Mouse (Mus musculus) ovary, postnatal 10 days (tissue): ENCODE measurements around the gene Kif2c.
A peak's percentile ranks its signal among the peaks of the same experiment; 100 is the strongest.

Experiments used
- DNase-seq: peaks from one replicate; pipeline ENCODE4 v3.0.0; 2022; ENCODE audit warnings: low spot score

Kif2c gene

DNA sequence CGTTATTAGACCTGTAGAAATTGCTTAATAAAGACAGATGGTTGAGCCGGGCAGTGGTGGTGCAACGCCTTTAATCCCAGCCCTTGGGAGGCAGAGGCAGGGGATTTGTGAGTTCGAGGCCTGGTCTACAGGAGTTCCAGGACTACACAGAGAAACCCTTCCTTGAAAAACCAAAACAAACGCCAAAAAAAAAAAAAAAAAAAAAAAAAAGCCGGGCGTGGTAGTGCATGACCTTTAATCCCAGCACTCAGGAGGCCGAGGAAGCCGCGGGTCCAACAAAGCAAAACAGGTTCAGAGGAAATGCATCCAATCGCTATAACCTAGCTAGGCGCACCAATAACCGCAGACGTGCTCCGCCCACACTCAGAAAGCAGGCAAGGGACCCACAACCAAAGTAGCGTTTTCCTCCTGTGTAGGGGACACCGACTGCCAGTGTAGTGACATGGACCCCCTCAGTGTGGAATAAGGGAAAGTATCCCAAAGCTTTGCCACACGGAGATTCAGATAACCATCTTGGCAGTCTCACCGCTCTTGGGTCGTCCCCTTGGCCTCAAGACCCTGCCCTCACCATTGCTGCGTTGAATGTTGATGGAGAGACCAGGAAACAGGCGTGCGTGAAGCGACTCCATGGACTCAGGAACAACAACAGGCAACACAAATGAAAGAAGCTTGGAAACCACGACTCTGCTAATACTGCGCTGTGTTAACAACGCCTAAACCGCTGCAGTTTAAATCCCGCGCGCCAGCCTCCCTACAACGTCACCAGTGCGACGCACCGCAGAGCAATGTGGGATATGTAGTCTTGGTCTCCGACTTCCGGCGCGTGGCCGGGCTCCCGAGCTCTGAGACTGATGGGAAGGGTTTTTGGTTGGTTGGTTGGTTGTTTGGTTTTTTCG lies at the start of gene Kif2c:
TSS of gene Kif2c (minus strand) at position 777 of the 896 bp plus-strand sequence.
- DNase-seq, result peak; percentile 77

DNA sequence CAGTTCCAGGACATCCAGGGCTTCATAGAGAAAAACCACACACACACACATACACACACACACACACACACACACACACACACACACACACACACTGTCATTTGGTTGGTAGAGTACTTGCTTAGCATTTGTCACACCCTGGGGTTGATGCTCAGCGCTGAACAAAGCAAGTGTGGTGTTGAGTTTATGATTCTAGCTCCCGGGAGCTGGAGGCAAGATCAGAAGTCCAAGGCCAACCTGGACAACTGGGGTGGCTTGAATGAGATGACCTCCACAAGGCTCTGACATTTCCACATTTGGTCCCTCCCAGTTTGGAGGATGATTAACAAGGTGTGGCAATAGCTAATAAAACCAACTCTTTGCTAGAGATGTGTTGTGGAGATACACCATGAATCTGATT lies 48.8 kb upstream of the Kif2c start:
- no peak for DNase-seq

GRCm38 (mm10) chr4:117230331-117230730 lies 47.9 kb upstream of the Kif2c start:
- no peak for DNase-seq

DNA sequence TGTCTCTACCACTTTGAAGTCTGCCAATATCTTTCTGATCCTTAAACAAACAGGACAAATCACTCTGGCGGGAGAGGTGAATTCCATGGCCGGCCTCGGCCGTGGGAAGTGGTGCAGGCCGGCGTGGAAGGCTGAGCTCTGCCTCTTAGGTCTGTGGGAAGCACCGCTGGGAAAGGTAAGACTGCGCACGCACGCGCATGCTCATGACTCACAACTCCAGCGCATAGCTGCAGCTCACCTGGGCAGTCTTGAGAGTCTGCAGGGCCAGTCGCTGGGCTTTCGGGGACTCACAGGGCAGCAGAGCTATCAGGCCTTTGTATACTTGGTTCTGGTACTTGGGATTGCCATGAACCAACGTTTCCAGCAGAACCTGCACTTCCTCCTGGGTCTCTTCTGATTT lies 47.2 kb upstream of the Kif2c start:
- DNase-seq, result no peak

DNA sequence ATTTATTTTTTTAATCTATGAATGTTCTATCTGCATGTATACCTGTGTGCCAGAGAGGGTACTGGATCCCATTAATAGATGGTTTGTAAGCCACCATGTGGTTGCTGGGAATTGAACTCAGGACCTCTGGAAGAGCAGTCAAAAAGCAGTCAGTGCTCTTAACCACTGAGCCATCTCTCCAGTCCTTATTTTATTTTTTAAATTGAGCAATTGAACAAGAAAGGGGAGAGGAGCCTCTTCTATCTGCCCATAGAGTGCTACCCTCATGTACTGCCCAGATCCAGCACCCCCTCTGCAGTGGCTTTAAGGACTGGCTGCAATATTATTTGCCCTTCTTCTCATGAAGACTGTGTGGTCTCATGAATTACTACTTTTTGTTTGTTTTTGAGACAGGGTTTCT lies 42.8 kb upstream of the Kif2c start:
- DNase-seq, result no peak

GRCm38 (mm10) chr4:117224122-117224521 lies 41.7 kb upstream of the Kif2c start:
- no peak for DNase-seq

DNA sequence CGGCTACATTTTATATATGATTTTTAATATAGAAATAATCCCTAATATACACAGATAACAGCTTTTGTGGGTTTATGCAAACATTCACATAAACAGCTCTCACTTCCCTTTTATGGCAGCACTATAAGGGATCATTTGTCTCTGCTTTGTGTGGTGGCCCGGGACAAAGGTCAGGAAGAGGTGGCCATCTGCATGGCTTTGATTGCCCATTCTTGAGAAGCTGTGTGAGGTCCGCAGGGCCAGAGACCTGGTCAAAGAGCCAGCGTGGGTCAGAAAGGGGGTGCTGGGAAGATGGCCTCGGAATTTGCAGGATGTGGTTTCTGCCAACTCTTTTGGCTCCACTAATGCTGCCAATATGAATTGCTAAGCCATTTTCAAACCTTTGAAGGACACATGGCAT lies 40.6 kb upstream of the Kif2c start:
- DNase-seq, result no peak

- no peak for DNase-seq
Observed at GRCm38 (mm10) chr4:117221836-117222235, 39.4 kb upstream of the Kif2c start.

DNA sequence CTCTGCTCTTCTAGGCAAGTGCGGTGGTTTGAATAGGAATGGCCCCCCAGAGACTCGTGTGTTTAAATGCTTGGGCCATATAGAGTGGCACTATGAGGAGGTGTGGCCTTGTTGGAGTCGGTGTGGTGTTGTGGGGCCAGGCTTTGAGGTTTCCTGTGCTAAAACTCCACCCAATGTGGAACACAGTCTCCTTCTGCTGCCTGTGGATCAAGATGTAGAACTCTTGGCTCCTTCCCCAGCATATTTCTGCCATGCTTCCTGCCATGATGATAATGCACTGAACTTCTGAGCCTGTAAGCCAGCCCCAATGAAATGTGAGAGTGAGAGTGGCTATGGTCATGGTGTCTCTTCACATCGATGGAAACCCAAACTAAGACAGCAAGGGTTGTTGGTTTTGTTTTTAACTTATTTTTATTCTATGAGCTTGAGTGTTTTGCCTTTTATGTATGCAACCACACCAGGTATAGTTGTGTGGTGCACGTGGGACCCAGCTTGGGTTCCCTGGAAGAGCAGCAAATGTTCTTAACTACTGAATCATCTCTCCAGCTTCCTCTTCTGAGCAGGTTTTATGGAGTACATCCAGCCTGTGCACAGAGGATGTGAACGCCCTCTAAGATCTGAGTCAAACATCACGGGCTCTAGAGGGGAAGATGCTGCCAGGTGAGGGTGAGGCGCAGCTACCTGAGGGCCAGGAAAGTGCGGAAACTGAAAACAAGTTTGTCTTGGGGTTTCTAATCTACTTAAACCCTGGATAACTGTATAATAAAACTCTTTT lies 38.5 kb upstream of the Kif2c start:
- no peak for DNase-seq

GRCm38 (mm10) chr4:117218517-117219219 lies 36.2 kb upstream of the Kif2c start:
- no peak for DNase-seq

- DNase-seq, result no peak
Observed at GRCm38 (mm10) chr4:117217029-117217428, 34.6 kb upstream of the Kif2c start.

GRCm38 (mm10) chr4:117214250-117214649 lies 31.8 kb upstream of the Kif2c start:
- no peak for DNase-seq

DNA sequence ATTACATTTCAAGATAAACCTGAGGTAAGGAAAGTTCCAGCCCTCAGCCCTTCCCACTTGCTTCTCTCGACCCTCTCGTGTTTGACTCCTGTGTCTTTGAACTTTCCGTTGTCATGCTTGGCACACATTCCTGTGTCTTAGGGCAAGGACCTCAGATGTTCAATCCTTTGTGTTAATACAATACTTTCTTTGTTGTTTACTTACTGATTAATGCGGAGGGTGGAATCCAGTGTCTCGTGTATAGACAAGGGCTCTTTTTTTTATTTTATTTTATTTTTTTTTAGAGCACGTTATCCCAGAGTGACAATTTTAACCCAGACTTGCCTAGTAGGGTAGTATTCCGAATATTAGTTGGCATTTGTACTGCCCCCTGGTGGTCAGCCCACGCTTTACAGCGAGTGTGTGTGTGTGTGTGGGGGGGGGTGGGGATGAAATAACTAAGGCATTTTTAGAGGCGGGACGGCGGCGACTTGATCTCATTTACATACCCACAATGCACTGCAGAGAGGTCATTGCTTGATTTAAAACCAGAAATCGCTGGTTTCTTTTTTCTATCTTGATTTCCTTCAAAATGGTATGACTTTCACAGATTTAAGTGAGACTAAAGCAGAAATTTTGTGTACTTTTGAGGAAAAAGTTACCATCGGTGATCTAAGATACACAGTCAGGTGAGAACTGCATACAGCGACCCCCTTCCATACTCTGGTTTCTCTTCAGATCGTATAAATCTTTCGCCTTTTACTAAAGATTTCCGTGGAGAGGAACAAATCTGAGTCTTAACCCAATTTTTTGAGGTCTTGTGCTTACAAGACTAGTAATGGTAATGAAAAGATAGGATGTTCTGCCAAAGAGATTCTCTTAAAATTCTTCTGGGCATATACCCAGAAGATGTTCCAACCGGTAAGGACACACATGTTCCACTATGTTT lies 28.0 kb upstream of the Kif2c start:
- peak; percentile 40 for DNase-seq

GRCm38 (mm10) chr4:117209592-117209991 lies 27.2 kb upstream of the Kif2c start:
- no peak for DNase-seq

- no peak for DNase-seq
Observed at GRCm38 (mm10) chr4:117202992-117203354, 20.5 kb upstream of the Kif2c start.

GRCm38 (mm10) chr4:117202046-117202991 lies 19.9 kb upstream of the Kif2c start:
- DNase-seq, result no peak

DNA sequence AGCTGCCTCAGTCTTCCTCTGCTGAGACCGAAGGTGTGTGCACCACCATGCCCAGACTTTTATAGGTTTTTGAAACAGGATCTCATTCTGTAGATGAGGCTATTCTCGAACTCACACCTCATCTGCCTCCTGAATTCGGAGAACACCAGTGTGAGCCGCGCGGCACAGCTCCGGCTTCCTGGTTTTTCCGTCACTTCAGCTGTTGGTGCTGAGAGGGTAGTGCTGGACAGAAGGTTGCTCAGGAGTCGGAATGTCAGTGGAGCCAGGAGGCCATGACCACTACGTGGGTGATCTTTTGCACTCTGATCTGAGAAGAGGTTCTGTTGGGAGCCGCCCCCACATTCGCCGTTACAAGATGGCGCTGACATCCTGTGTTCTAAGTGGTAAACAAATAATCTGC lies 9.4 kb upstream of the Kif2c start:
- DNase-seq, result no peak

DNA sequence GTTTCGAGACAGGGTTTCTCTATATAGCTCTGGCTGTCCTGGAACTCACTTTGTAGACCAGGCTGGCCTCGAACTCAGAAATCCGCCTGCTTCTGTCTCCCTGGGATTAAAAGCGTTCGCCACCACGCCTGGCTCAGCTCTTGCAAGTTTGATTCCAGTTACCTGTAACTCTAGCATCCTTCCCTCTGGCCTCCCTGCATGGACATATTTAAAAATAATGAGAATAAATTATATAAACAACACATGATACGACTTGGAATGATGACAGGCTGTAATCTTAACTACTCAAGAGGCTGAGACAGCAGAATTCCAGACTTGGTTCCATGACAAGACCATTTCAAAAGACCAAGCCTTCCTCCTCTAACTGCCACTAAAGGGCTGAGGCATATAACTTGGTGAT lies 8.2 kb upstream of the Kif2c start:
- DNase-seq, result no peak

DNA sequence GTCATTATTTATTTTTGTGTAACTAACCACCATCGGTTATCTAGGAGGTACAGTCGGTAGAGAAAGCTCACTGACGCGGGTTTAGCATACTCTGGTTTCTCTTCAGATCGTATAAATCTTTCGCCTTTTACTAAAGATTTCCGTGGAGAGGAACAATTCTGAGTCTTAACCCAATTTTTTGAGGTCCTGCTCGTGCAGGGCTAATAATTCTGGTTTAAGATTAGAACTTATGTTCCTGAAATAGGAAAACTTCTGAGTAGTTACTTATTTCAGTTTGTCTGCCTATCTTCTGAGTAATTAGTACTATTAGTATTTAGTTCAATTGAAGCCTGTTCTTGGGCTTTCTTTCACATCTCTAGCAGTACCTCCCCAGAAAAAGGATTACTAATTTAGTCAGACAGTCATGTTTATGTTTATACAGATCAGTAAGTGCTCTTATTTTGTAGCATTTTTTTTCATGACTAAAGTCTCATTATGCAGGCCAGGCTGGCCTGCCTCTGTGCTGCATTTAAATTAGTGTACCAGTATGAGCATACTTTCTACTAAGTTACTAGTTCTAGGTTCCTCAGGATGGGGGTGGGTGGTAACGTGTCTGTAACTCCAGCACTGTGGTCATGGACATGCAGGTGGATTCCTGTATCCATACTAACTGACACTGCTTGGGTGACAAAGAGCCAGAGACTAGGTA lies 7.6 kb upstream of the Kif2c start:
- no peak for DNase-seq

DNA sequence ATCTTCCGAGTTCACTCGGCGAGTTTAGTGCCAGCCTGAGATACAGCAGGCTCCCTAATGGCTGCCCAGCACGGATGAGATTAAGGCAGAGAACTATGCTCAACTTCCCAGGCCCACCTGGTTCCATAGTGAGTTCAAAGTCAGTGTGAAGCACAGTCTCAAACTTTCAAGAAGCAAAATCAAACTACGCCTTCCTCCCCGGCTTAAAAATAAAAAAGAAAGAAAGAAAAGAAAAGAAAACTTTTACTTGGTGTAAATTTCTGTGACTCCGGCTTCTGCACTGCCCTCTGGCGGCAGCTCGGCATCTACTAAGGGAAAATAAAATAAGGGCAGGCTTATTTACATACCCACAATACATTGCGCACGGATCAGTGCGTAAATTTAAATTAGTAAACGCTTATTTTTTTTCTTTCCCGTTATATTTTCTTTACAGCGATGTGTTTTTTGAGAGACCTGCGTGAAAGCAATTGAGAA lies 7.0 kb upstream of the Kif2c start:
- DNase-seq, result peak; percentile 57
